Mouse (Mus musculus): ENCODE measurements around the gene Gpank1.

Gpank1 gene

DNA sequence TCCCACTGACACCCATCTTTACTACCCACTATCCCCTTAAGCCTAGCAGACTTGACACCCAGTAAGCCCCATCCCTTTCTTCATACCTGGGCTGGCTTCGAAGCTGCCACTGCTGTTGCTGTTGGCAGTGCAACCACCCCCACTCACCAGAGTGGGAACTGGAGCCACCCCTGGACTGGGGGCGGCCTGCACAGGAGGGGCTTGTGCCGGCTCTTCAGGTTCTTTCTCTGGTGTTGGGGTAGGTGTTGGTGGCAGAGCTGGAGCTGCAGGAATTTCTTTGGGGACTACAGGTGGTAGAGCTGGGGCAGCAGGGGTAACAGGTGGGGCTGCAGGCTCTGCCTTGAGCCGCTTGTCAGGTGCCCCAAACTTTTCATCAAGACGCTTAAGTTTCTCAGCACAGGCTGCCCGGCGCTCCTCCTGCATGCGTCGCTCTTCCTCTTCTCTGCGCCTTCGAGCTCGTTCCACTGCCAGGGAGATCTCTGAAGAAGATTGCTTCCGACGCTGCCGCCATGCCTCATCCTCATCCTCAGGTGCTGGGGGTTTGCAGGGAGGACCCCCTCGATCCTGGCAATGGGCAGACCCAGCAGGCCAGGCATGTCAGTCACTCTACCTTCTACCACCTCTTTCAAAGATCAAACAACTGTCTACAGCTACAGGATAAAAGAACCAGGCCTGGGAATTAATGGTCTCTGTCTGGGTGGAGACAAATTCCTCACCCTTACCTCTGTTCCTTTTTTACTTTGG is 37.8 kb downstream of the Gpank1 start:
- no peak for DNase-seq (ENCODE audit: extremely low read depth, low read depth)

DNA sequence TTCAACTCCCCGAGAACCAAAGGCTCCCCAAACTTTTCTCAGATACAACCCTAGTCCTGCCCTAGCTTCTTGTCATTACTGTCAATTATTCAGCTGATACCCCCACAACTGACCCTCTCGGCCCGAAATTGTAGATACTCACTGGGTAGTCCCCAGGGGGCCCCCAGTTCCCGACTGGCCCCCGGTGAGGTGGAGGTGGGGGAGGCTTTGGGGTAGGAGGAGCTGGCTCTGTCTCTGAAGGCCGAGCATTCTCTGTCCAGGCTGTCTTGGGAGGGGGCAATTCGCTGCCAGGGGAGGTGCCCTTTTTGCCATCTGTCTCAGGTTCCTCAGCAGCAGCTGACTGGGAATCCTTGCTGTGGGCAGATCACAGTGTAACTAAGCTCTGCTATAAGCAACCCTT is 38.4 kb downstream of the Gpank1 start:
- DNase-seq (ENCODE audit: extremely low read depth, low read depth), result no peak

DNA sequence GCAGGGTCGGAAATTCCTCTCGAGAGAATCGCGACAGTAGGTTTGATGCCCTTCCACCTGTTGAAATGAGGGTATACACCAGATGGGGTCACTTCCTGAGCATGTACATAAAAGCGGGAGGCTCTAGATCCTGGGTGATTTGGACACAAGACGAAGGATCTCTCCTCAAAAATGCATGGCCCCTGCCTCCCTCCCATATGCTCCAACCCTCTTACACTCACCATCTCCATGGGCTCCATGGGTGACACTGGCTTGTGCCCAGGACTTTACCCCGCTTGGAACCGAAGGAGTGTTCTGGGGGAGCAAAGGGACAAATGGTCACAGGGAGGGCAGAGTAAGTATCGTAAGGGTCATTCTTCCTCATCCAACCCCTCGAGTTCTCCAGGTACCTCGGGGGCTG is 40.2 kb downstream of the Gpank1 start:
- no peak for DNase-seq (ENCODE audit: extremely low read depth, low read depth)

DNA sequence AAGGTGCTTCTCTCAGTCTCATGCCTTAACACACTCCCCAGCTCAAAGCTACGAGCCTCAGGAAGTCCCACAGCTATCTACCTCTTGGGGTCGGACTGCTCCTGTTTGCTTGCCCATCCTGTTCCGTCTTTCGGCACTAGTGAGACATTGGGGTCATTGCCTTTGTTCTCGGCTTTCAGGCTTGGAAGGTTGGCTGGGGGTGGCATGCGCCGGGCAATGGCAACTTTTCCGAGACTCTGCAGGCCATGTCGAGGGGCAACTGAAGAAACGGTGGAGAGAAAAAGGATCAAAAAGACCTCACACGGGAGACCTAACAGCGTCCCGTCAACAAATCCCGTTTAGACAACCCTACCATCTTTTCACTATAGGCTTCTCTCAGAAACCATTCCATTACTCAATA is 40.9 kb downstream of the Gpank1 start:
- DNase-seq (ENCODE audit: extremely low read depth, low read depth), result no peak

DNA sequence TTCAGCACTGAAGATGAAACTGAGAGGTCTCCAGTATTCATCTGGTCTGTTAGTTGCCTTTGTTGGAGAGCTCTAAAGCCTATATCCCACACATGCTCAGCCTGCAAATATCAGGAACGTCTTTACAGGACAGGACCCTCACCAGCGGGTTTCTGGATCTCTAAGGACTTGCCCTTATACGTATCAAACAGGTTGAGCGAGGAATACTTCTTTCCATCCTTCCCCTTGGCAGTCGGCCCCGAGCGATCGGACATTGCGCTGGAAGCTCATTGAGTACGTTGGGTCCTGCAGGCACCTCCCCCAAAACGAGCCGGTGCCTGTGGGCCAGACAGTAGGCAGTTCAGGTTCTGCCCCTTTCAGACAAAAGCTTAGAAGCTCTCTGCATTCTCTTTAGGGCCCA is 41.5 kb downstream of the Gpank1 start:
- no peak for DNase-seq (ENCODE audit: extremely low read depth, low read depth)

- DNase-seq (ENCODE audit: extremely low read depth, low read depth), result no peak
These were observed 42.2 kb downstream of the Gpank1 start for GRCm38 (mm10) chr17:35163326-35164081.

GRCm38 (mm10) chr17:35164218-35164567 is 42.9 kb downstream of the Gpank1 start:
- DNase-seq (ENCODE audit: extremely low read depth, low read depth), result no peak

- DNase-seq (ENCODE audit: extremely low read depth, low read depth), result peak; percentile 90
These were observed 43.6 kb downstream of the Gpank1 start, which contains the start of gene Prrc2a for GRCm38 (mm10) chr17:35164568-35165450. Prrc2a (minus strand) TSS chr17:35164897.

DNA sequence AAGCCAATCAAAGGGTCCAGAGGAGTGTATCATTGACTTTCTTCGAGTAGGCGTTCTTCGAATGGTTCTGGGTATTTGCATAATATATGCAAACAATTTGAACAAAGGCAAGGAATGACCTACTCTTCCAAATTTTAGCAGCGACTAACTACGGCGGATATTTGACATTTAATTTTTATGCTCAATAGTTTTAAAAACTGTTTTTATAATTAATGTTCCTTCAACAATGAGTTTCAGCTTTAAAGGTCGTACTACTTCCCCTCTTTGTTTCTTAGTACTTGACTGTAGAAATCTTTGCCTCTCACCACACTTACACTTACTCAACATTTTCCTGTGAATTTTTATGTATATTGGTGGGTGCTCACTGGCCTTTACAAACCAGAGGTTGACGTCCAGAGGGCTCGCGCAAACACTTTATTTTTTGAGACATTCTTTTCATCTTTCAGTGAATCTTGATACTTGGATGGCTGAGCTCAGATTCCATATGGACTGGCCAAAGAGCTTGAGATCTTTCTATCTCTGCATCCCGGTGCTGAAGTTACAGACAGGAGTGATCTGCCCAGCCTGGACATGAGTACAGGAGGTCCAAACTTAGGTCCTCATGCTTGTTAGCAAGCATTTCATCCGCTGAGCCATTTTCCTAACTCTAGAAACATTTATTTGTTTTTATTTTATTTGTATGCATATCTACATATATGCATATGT is 44.3 kb downstream of the Gpank1 start:
- DNase-seq (ENCODE audit: extremely low read depth, low read depth), result no peak

- DNase-seq (ENCODE audit: extremely low read depth, low read depth), result peak; percentile 47
These were observed 45.2 kb downstream of the Gpank1 start for GRCm38 (mm10) chr17:35166352-35167035.

DNA sequence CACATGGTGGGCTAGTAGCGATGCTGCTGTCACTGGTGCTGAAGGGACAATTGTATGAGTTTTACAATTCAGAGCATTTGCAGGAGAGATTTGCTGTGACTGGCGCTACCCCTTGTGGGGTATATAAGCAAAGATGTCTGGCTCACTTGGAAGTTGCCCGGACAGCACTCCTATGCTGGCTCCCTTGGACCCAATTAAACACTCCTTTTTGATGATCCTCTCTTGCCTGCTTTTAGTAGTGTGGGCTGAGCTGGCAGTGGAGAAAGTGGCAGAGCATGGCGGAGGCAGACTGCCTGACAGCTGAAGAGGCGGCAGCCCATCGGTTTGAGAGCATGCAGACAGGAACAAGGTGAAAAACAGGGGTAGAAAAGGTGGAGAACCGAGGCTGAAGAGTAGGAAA is 46.5 kb downstream of the Gpank1 start:
- DNase-seq (ENCODE audit: extremely low read depth, low read depth), result no peak

GRCm38 (mm10) chr17:35168541-35169207 is 47.4 kb downstream of the Gpank1 start:
- peak; percentile 42 for DNase-seq (ENCODE audit: extremely low read depth, low read depth)

- DNase-seq (ENCODE audit: extremely low read depth, low read depth), result no peak
These were observed 51.4 kb downstream of the Gpank1 start for GRCm38 (mm10) chr17:35172445-35173234.

DNA sequence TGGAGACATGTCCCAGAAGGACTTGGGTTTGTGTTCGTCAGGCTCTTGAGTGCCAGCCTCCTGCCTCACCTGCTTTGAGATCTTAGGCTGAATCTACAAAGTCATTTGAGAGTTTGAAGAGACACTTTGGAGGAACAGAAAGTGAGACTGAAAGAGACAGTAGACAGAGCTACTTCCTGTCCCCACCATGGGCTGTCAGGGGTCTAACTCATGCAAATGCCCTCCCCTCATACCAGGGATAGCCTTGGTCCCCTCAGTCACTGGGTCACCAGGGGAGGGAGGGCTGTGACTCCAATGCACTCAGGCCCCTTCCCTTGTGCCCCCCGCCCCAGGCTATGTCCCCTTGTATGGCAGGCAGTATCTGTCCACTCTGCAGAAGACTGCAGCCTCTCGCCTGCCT is 52.1 kb downstream of the Gpank1 start:
- no peak for DNase-seq (ENCODE audit: extremely low read depth, low read depth)
